Mouse (Mus musculus) midbrain, embryonic 15.5 days (tissue): ENCODE measurements around the gene Gm44973. TPM values are rescaled to one million over a fixed set of nuclear protein-coding genes. Genes with fewer than 3 reads are reported as not detected.

Source experiments
- ATAC-seq: fragments of 200-750 bp; cut with Nextera tagmentation; replicated peaks from 2 replicates; pipeline ENCODE4 v1.8.0; 2017; ENCODE audit warnings: moderate TSS enrichment
- H3K27ac ChIP-seq: fragments of 300-500 bp; sonication (generic); 2 replicates; pipeline ENCODE4 v1.5.1; 2015; ENCODE audit warnings: mild to moderate bottlenecking, inconsistent platforms
- H3K27me3 ChIP-seq: fragments of 300-500 bp; sonication (generic); replicated peaks from 2 replicates; pipeline ENCODE4 v1.6.1; 2015; ENCODE audit warnings: inconsistent platforms
- H3K36me3 ChIP-seq: fragments of 300-500 bp; sonication (generic); replicated peaks from 2 replicates; pipeline ENCODE4 v1.6.1; 2015; ENCODE audit warnings: inconsistent platforms
- H3K4me1 ChIP-seq: fragments of 300-500 bp; sonication (generic); 2 replicates; pipeline ENCODE4 v1.6.1; 2015; ENCODE audit warnings: inconsistent platforms
- H3K4me2 ChIP-seq: fragments of 300-500 bp; sonication (generic); 2 replicates; pipeline ENCODE4 v1.6.1; 2015; ENCODE audit warnings: inconsistent platforms, mild to moderate bottlenecking, moderate library complexity
- H3K4me3 ChIP-seq: fragments of 300-500 bp; sonication (generic); 2 replicates; pipeline ENCODE4 v1.5.1; 2015; ENCODE audit warnings: mild to moderate bottlenecking, inconsistent platforms
- H3K9ac ChIP-seq: fragments of 300-500 bp; sonication (generic); 2 replicates; pipeline ENCODE4 v1.6.1; 2015; ENCODE audit warnings: mild to moderate bottlenecking, inconsistent platforms
- H3K9me3 ChIP-seq: fragments of 300-500 bp; sonication (generic); 2 replicates; pipeline ENCODE4 v1.6.1; 2016; ENCODE audit warnings: inconsistent platforms
- WGBS: fragments of 180-500 bp; shearing (Covaris S2); methylation state at CpG from one replicate; pipeline ENCODE4 v1.1.7; 2015; ENCODE audit warnings: mixed read lengths; 5-methylcytosine and 5-hydroxymethylcytosine counted together
- polyA plus RNA-seq: library from polyadenylated mRNA; unstranded; fragments of >200 nt; fragmentation: Nextera tagmentation; extraction: Ambion mirVana; gene quantifications from 2 replicates; pipeline ENCODE4 v1.2.1, GENCODE M21; 2015

Gene Gm44973
- polyA plus RNA-seq, 1 experiment from 2014 or later, result 1.2 TPM

- Histone ChIP-seq H3K27ac (peak overlapping the region; percentile 97), H3K9me3 (no peaks in the 10 kb centered on the region), H3K36me3 (peaks cover 26% of the 10 kb centered on the region), H3K4me2 (peak overlapping the region; percentile 58), H3K27me3 (no peaks in the 10 kb centered on the region), H3K9ac (no peak overlapping the region), H3K4me3 (peak overlapping the region; percentile 57), H3K4me1 (peaks cover 19% of the 10 kb centered on the region)
- ATAC-seq, result no peak
- WGBS, result 90% methylated on average over 8 of the region's 8 CpGs
These were observed 22.2 kb downstream of the Gm44973 start for GRCm38 (mm10) chr7:5037467-5037866.

GRCm38 (mm10) chr7:5038109-5038732 lies 22.9 kb downstream of the Gm44973 start, which contains the start of gene Zfp784:
Gene Zfp784, minus strand, starts transcription at chr7:5038446.
- Histone ChIP-seq H3K27ac (peak within 1 kb of the TSS; percentile 97), H3K4me2 (peak within 1 kb of the TSS; percentile 58), H3K4me3 (peak within 1 kb of the TSS; percentile 57), H3K9ac (peak within 1 kb of the TSS; percentile 64), H3K27me3 (no peaks in the 10 kb centered on the region), H3K4me1 (peaks cover 19% of the 10 kb centered on the region), H3K36me3 (peaks cover 20% of the 10 kb centered on the region), H3K9me3 (no peaks in the 10 kb centered on the region)
- under 1% methylated on average over 48 of the region's 48 CpGs for WGBS
- ATAC-seq, result peak; percentile 95

- WGBS, result 28% methylated on average over 5 of the region's 5 CpGs
- Histone ChIP-seq H3K9ac (peak overlapping the region; percentile 64), H3K27ac (peak overlapping the region; percentile 97), H3K27me3 (no peaks in the 10 kb centered on the region), H3K4me2 (peak overlapping the region; percentile 58), H3K36me3 (peaks cover 15% of the 10 kb centered on the region; the same call in 1 of the 2 replicates), H3K4me1 (peaks cover 19% of the 10 kb centered on the region), H3K4me3 (peak overlapping the region; percentile 57), H3K9me3 (no peaks in the 10 kb centered on the region)
- ATAC-seq, result no peak
These were observed 23.6 kb downstream of the Gm44973 start for GRCm38 (mm10) chr7:5038940-5039339.

- no peak overlapping the region for H3K27ac ChIP-seq
- H3K27me3 ChIP-seq, result no peaks in the 10 kb centered on the region
- H3K9ac ChIP-seq, result no peak overlapping the region
- ATAC-seq, result no peak
- no peaks in the 10 kb centered on the region for H3K4me1 ChIP-seq
- no peak overlapping the region for H3K4me3 ChIP-seq
- H3K4me2 ChIP-seq, result no peak overlapping the region
- no peaks in the 10 kb centered on the region for H3K9me3 ChIP-seq
- H3K36me3 ChIP-seq, result no peaks in the 10 kb centered on the region
- WGBS, result 77% methylated on average over 2 of the region's 2 CpGs
These were observed 29.7 kb downstream of the Gm44973 start for GRCm38 (mm10) chr7:5044981-5045380.

- Histone ChIP-seq H3K27ac (no peak overlapping the region), H3K4me3 (no peak overlapping the region), H3K27me3 (no peaks in the 10 kb centered on the region), H3K36me3 (no peaks in the 10 kb centered on the region), H3K4me1 (peaks cover 9% of the 10 kb centered on the region), H3K4me2 (no peak overlapping the region), H3K9me3 (no peaks in the 10 kb centered on the region), H3K9ac (no peak overlapping the region)
- 76% methylated on average over 2 of the region's 2 CpGs for whole genome bisulfite sequencing
- no peak for ATAC-seq
These were observed 30.8 kb downstream of the Gm44973 start for GRCm38 (mm10) chr7:5046112-5046511.

GRCm38 (mm10) chr7:5047313-5047712 lies 32.0 kb downstream of the Gm44973 start:
- ATAC-seq, result no peak
- no peaks in the 10 kb centered on the region for H3K36me3 ChIP-seq
- H3K4me1 ChIP-seq, result peaks cover 13% of the 10 kb centered on the region
- no peak overlapping the region for H3K4me3 ChIP-seq
- no peak overlapping the region for H3K27ac ChIP-seq
- no peaks in the 10 kb centered on the region for H3K9me3 ChIP-seq
- no peaks in the 10 kb centered on the region for H3K27me3 ChIP-seq
- H3K9ac ChIP-seq, result no peak overlapping the region
- H3K4me2 ChIP-seq, result no peak overlapping the region
- 33% methylated on average over 2 of the region's 2 CpGs for WGBS

GRCm38 (mm10) chr7:5051193-5052192 lies 36.2 kb downstream of the Gm44973 start, which contains the start of gene Zfp580:
Gene Zfp580, plus strand, starts transcription at chr7:5051538.
- H3K9ac ChIP-seq, result peak within 1 kb of the TSS; percentile 59
- peak within 1 kb of the TSS; percentile 82 for H3K27ac ChIP-seq
- ATAC-seq, result peak; percentile 78
- H3K36me3 ChIP-seq, result no peaks in the 10 kb centered on the region
- under 1% methylated on average over 65 of the region's 65 CpGs for WGBS
- H3K9me3 ChIP-seq, result no peaks in the 10 kb centered on the region
- H3K4me1 ChIP-seq, result peaks cover 53% of the 10 kb centered on the region
- H3K27me3 ChIP-seq, result peaks cover 31% of the 10 kb centered on the region
- H3K4me3 ChIP-seq, result peak within 1 kb of the TSS; percentile 51
- peak within 1 kb of the TSS; percentile 91 for H3K4me2 ChIP-seq

- peaks cover 31% of the 10 kb centered on the region for H3K27me3 ChIP-seq
- WGBS, result 6% methylated on average over 10 of the region's 12 CpGs
- H3K36me3 ChIP-seq, result no peaks in the 10 kb centered on the region
- peaks cover 57% of the 10 kb centered on the region for H3K4me1 ChIP-seq
- H3K27ac ChIP-seq, result no peak overlapping the region
- H3K9ac ChIP-seq, result peak overlapping the region; percentile 59
- H3K4me3 ChIP-seq, result peak overlapping the region; percentile 51
- H3K9me3 ChIP-seq, result no peaks in the 10 kb centered on the region
- no peak for ATAC-seq
- peak overlapping the region; percentile 91 for H3K4me2 ChIP-seq
These were observed 37.1 kb downstream of the Gm44973 start for GRCm38 (mm10) chr7:5052438-5052837.

GRCm38 (mm10) chr7:5052931-5053343 lies 37.6 kb downstream of the Gm44973 start:
- Histone ChIP-seq H3K4me1 (peaks cover 62% of the 10 kb centered on the region), H3K9me3 (no peaks in the 10 kb centered on the region), H3K27me3 (peaks cover 31% of the 10 kb centered on the region), H3K27ac (no peak overlapping the region), H3K4me2 (peak overlapping the region; percentile 91), H3K4me3 (peak overlapping the region; percentile 51), H3K9ac (peak overlapping the region; percentile 59), H3K36me3 (no peaks in the 10 kb centered on the region)
- WGBS, result 6% methylated on average over 41 of the region's 45 CpGs
- no peak for ATAC-seq

GRCm38 (mm10) chr7:5053456-5054179 lies 38.3 kb downstream of the Gm44973 start:
- 7% methylated on average over 32 of the region's 32 CpGs for WGBS
- Histone ChIP-seq H3K36me3 (no peaks in the 10 kb centered on the region), H3K9ac (peak overlapping the region; percentile 62), H3K4me1 (peaks cover 68% of the 10 kb centered on the region), H3K27me3 (peaks cover 31% of the 10 kb centered on the region), H3K4me2 (peak overlapping the region; percentile 91), H3K27ac (no peak overlapping the region), H3K9me3 (no peaks in the 10 kb centered on the region), H3K4me3 (peak overlapping the region; percentile 51)
- no peak for ATAC-seq

- H3K9ac ChIP-seq, result peak overlapping the region; percentile 76
- H3K27ac ChIP-seq, result peak overlapping the region; percentile 82
- peaks cover 31% of the 10 kb centered on the region for H3K27me3 ChIP-seq
- no peaks in the 10 kb centered on the region for H3K36me3 ChIP-seq
- H3K9me3 ChIP-seq, result no peaks in the 10 kb centered on the region
- H3K4me2 ChIP-seq, result peak overlapping the region; percentile 63
- WGBS, result under 1% methylated on average over 55 of the region's 55 CpGs
- peaks cover 81% of the 10 kb centered on the region for H3K4me1 ChIP-seq
- ATAC-seq, result peak; percentile 7
- H3K4me3 ChIP-seq, result peak overlapping the region; percentile 67
These were observed 41.5 kb downstream of the Gm44973 start for GRCm38 (mm10) chr7:5056651-5057263.
